In the genomic region with DNA sequence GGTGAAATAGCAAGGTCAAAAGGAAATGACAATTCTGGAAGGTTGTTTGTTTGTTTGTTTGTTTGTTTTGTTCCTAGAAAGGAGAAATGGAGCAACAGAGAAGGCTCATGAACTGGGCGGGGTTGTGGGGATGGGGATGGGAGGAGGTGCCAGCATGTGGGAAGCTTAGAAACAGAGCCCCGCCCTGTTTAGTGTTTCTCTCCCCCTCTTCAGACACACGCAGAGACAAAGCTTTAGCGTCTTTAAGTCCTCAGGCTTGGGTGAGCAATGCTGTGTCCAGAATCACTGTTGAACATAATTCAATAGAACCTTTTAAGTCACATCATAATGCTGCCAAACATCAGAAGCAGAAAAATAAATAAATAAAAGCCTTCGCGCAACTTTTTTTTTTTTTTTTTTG, we compare ENCODE assay signal across 19 mouse cellular contexts.
A peak's percentile ranks its signal among the peaks of the same experiment; 100 is the strongest.
DNase-seq lines count a peak whose midpoint lies in the region; ATAC-seq lines count a peak whose summit lies in the region.
"Had no signal": no experiment of that assay in that cellular context is flagged by ENCODE, and none has a peak within 500 bp of the region (broad histone marks: within the 10 kb centered on the region; RNA-seq: fewer than 3 reads in every experiment).

No protein-coding gene starts in this region.

- H3K27ac ChIP-seq in embryonic facial prominence, embryonic 13.5 days, result no peak overlapping the region
- no peak overlapping the region for H3K27ac ChIP-seq in embryonic facial prominence, embryonic 10.5 days (replicated peaks)
- H3K27ac ChIP-seq in heart, embryonic 16.5 days (ENCODE audit: low read length), result peak overlapping the region; percentile 55
- H3K27ac ChIP-seq: heart, adult 2 months; kidney, postnatal 0 days; limb, embryonic 12.5 days; liver, embryonic 13.5 days; lung, embryonic 15.5 days; macrophage; midbrain, embryonic 12.5 days had no signal

- no peak overlapping the region for H3K4me3 ChIP-seq in embryonic facial prominence, embryonic 13.5 days
- H3K4me3 ChIP-seq in embryonic facial prominence, embryonic 10.5 days, result no peak overlapping the region
- no peak overlapping the region for H3K4me3 ChIP-seq in heart, embryonic 16.5 days (ENCODE audit: low read length)
- H3K4me3 ChIP-seq: heart, adult 2 months; limb, embryonic 12.5 days; liver, embryonic 13.5 days; lung, embryonic 15.5 days; midbrain, embryonic 12.5 days had no signal

- 0 out of 2 replicates have a peak overlapping the region, but pooled peaks have one; percentile 9 for H3K4me2 ChIP-seq in embryonic facial prominence, embryonic 13.5 days
- no peak overlapping the region for H3K4me2 ChIP-seq in heart, embryonic 16.5 days (ENCODE audit: low read depth, low read length)
- H3K4me2 ChIP-seq: limb, embryonic 12.5 days; liver, embryonic 13.5 days; lung, embryonic 15.5 days; midbrain, embryonic 12.5 days had no signal

- no peaks in the 10 kb centered on the region for H3K27me3 ChIP-seq in embryonic facial prominence, embryonic 13.5 days
- no peaks in the 10 kb centered on the region for H3K27me3 ChIP-seq in embryonic facial prominence, embryonic 10.5 days (replicated peaks; ENCODE audit: low read depth, poor library complexity, severe bottlenecking)
- no peaks in the 10 kb centered on the region for H3K27me3 ChIP-seq in heart, embryonic 16.5 days (ENCODE audit: control insufficient read depth, insufficient read depth, low read length)
- H3K27me3 ChIP-seq: limb, embryonic 12.5 days; liver, embryonic 13.5 days; lung, embryonic 15.5 days; midbrain, embryonic 12.5 days had no signal

- H3K9me3 ChIP-seq in embryonic facial prominence, embryonic 13.5 days, result no peaks in the 10 kb centered on the region
- H3K9me3 ChIP-seq in embryonic facial prominence, embryonic 10.5 days, result no peaks in the 10 kb centered on the region
- no peaks in the 10 kb centered on the region for H3K9me3 ChIP-seq in heart, embryonic 16.5 days (replicated peaks; ENCODE audit: control insufficient read depth, low read length)
- H3K9me3 ChIP-seq: limb, embryonic 12.5 days; liver, embryonic 13.5 days; lung, embryonic 15.5 days; midbrain, embryonic 12.5 days had no signal

- ATAC-seq in embryonic facial prominence, embryonic 13.5 days (ENCODE audit: insufficient number of reproducible peaks, insufficient read depth, low FRiP score, low TSS enrichment, low read depth), result no peak
- ATAC-seq in heart, embryonic 16.5 days (replicated peaks; ENCODE audit: extremely low read depth, insufficient read depth, low FRiP score), result no peak

- 46% methylated on average over 6 of the region's 6 CpGs for WGBS in embryonic facial prominence, embryonic 13.5 days
- WGBS in embryonic facial prominence, embryonic 10.5 days, result 51% methylated on average over 6 of the region's 6 CpGs
- 54% methylated on average over 6 of the region's 6 CpGs for WGBS in heart, embryonic 16.5 days

- H3K36me3 ChIP-seq in embryonic facial prominence, embryonic 13.5 days, result no peaks in the 10 kb centered on the region
- no peaks in the 10 kb centered on the region for H3K36me3 ChIP-seq in embryonic facial prominence, embryonic 10.5 days (replicated peaks)
- peaks cover 21% of the 10 kb centered on the region for H3K36me3 ChIP-seq in heart, embryonic 16.5 days (ENCODE audit: control insufficient read depth, insufficient read depth)
- H3K36me3 ChIP-seq: G1E; limb, embryonic 12.5 days; liver, embryonic 13.5 days; lung, embryonic 15.5 days; midbrain, embryonic 12.5 days had no signal

- H3K4me1 ChIP-seq in embryonic facial prominence, embryonic 13.5 days, result peaks cover 7% of the 10 kb centered on the region; the same call in 1 of the 2 replicates
- peaks cover 7% of the 10 kb centered on the region; the same call in 1 of the 2 replicates for H3K4me1 ChIP-seq in embryonic facial prominence, embryonic 10.5 days
- peaks cover 17% of the 10 kb centered on the region for H3K4me1 ChIP-seq in heart, embryonic 16.5 days (ENCODE audit: control insufficient read depth, insufficient read depth, low read length)
- H3K4me1 ChIP-seq: limb, embryonic 12.5 days; liver, embryonic 13.5 days had no signal

- intact Hi-C loops in heart, postnatal 14 days (cut with DNase I), result no loop called here

- DNase-seq in embryonic facial prominence, embryonic 10.5 days (ENCODE audit: low spot score), result no peak
- no peak for DNase-seq in heart, postnatal 14 days
- peak; percentile 55 for DNase-seq in retina, postnatal 1 day
- no peak for DNase-seq in retina, embryonic 14.5 days (ENCODE audit: low spot score)
- no peak for DNase-seq in spleen, adult 18-20 months
- no peak for DNase-seq in frontal cortex, postnatal 25 days (ENCODE audit: low spot score in 2 of 2)
- DNase-seq: gastrocnemius, postnatal 10 days; heart, postnatal 4 days; liver, embryonic 13.5 days; thymus, postnatal 14 days had no signal

- H3K9ac ChIP-seq in embryonic facial prominence, embryonic 13.5 days, result no peak overlapping the region
- H3K9ac ChIP-seq in heart, embryonic 16.5 days (ENCODE audit: low read length), result no peak overlapping the region
- H3K9ac ChIP-seq: limb, embryonic 12.5 days; liver, embryonic 13.5 days; lung, embryonic 15.5 days; midbrain, embryonic 12.5 days had no signal
